Mouse (Mus musculus): ENCODE data around the gene Ubtd2.

DNA sequence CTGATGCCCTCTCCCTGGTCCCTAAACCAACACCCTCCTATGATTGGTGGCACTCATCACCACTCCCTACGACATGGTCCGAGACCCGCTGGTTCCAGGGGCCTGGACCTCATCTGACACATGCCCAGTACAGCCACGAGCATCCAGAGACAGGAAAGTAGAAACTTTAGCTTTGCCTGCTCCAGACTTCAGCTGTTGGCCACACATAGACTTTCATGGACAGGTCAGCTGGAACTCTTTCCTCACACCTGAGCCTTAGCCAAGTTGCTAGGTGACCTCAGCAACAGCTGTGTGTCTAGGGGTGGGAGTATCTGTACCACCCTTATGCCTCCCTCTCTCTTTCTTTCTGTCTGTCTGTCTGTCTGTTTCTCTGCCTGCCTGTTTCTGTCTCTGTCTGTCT is 93.1 kb downstream of the Ubtd2 start:
- TF ChIP-seq CTCF (IDR thresholded peaks at IDR 0.05; ENCODE audit: low read depth) = no peak
- TF ChIP-seq EP300 (IDR thresholded peaks at IDR 0.05; ENCODE audit: low read depth) = no peak

Data from heart, postnatal 0 days (tissue).